Mouse (Mus musculus): ENCODE results near the gene Lrrc55. TPM values are rescaled to one million over a fixed set of nuclear protein-coding genes. Genes with fewer than 3 reads are reported as not detected.

Lrrc55 gene
- 60.4 TPM for polyA plus RNA-seq (2014; fragmentation: Illumina TruSeq; extraction: RNeasy Lipid Tissue Mini Kit (QIAGEN cat#74804); ENCODE audit: low read depth, low replicate concordance)

DNA sequence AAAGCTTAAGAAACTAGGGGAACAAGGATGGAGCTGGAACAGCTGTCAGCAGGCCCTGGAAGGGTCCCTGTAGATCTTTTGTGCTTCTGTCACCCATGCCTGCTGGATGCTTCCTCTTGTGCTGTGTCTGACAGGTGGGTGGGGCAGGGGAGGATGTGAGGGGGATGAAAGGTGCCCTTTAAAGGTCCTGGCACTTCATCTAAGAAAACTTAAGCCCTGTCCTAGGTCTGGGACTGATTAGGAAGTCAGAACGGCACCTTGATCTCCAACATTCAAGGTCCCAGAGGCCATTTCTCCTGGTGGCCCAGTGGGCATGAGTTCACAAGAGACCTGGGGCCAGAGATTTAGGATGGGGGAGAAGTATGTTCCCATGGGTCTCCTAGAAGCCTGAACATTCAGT, at the start of gene Lrrc55:
Gene Lrrc55 (minus strand): TSS at position 297 of the 400 bp plus-strand sequence.

DNA sequence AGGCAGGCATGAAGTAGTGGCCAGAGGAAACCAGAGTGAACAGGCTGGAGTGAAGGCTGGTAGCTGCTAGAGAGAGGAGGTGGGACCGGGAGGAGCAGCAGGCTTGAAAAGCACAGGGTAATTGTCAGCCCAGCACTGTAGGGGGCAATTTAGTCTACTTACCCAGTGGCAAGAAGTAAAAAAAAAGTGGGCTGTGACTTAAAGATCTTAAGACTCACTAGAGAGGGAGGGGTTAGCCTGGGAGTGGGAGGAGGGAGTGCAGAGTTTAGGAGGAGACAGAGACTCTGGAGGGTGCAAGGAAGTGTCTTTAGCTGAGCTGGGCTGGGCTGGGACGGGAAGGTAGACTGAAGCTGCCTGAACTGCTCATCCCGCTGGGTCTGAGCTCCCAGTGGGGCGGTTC, 60.9 kb downstream of the Lrrc55 start, which contains the start of gene Aplnr:
Gene Aplnr (plus strand): TSS at position 137 of the 400 bp plus-strand sequence.

Other genes starting within 250 kb of the Lrrc55 start
- gene Prg2, start 216.7 kb downstream of the Lrrc55 start, polyA plus RNA-seq (2014; fragmentation: Illumina TruSeq; extraction: RNeasy Lipid Tissue Mini Kit (QIAGEN cat#74804); ENCODE audit: low read depth, low replicate concordance) = not detected
- gene Prg3, start 209.0 kb downstream of the Lrrc55 start, polyA plus RNA-seq (2014; fragmentation: Illumina TruSeq; extraction: RNeasy Lipid Tissue Mini Kit (QIAGEN cat#74804); ENCODE audit: low read depth, low replicate concordance) = not detected
- 126 TPM for gene Ssrp1, start 160.0 kb downstream of the Lrrc55 start, polyA plus RNA-seq (2014; fragmentation: Illumina TruSeq; extraction: RNeasy Lipid Tissue Mini Kit (QIAGEN cat#74804); ENCODE audit: low read depth, low replicate concordance)
- 0.99 TPM for gene P2rx3, start 159.7 kb downstream of the Lrrc55 start, polyA plus RNA-seq (2014; fragmentation: Illumina TruSeq; extraction: RNeasy Lipid Tissue Mini Kit (QIAGEN cat#74804); ENCODE audit: low read depth, low replicate concordance)
- gene Tnks1bp1, start 149.2 kb downstream of the Lrrc55 start, polyA plus RNA-seq (2014; fragmentation: Illumina TruSeq; extraction: RNeasy Lipid Tissue Mini Kit (QIAGEN cat#74804); ENCODE audit: low read depth, low replicate concordance) = 0.99 TPM
- gene Aplnr, start 61.0 kb downstream of the Lrrc55 start, polyA plus RNA-seq (2014; fragmentation: Illumina TruSeq; extraction: RNeasy Lipid Tissue Mini Kit (QIAGEN cat#74804); ENCODE audit: low read depth, low replicate concordance) = 8.1 TPM
- not detected for gene Olfr987, start 142.1 kb upstream of the Lrrc55 start, polyA plus RNA-seq (2014; fragmentation: Illumina TruSeq; extraction: RNeasy Lipid Tissue Mini Kit (QIAGEN cat#74804); ENCODE audit: low read depth, low replicate concordance)
- gene Olfr988, start 166.0 kb upstream of the Lrrc55 start, polyA plus RNA-seq (2014; fragmentation: Illumina TruSeq; extraction: RNeasy Lipid Tissue Mini Kit (QIAGEN cat#74804); ENCODE audit: low read depth, low replicate concordance) = not detected
- gene Olfr992, start 212.3 kb upstream of the Lrrc55 start, polyA plus RNA-seq (2014; fragmentation: Illumina TruSeq; extraction: RNeasy Lipid Tissue Mini Kit (QIAGEN cat#74804); ENCODE audit: low read depth, low replicate concordance) = not detected
- not detected for gene Olfr993, start 217.7 kb upstream of the Lrrc55 start, polyA plus RNA-seq (2014; fragmentation: Illumina TruSeq; extraction: RNeasy Lipid Tissue Mini Kit (QIAGEN cat#74804); ENCODE audit: low read depth, low replicate concordance)
- gene Olfr994, start 239.3 kb upstream of the Lrrc55 start, polyA plus RNA-seq (2014; fragmentation: Illumina TruSeq; extraction: RNeasy Lipid Tissue Mini Kit (QIAGEN cat#74804); ENCODE audit: low read depth, low replicate concordance) = not detected
- gene Olfr995, start 246.4 kb upstream of the Lrrc55 start, polyA plus RNA-seq (2014; fragmentation: Illumina TruSeq; extraction: RNeasy Lipid Tissue Mini Kit (QIAGEN cat#74804); ENCODE audit: low read depth, low replicate concordance) = not detected

All from adrenal gland, adult 10 weeks (tissue).